Comparison of ENCODE assay signal across 14 mouse cellular contexts in genomic region chr11:70731178-70731577, GRCm38 (mm10). TPM values are rescaled to one million over a fixed set of nuclear protein-coding genes. Genes with fewer than 3 reads are reported as not detected.
DNase-seq lines count a peak whose midpoint lies in the region; ATAC-seq and TF ChIP-seq lines count a peak whose summit lies in the region.
"Had no signal": no experiment of that assay in that cellular context is flagged by ENCODE, and none has a peak within 500 bp of the region (broad histone marks: within the 10 kb centered on the region; RNA-seq: fewer than 3 reads in every experiment).

No protein-coding gene starts in this region.

- H3K9ac ChIP-seq in liver, adult 2 months (ENCODE audit: low read depth, low read length) = peak overlapping the region; percentile 53
- no peak overlapping the region for H3K9ac ChIP-seq in liver, embryonic 12.5 days
- H3K9ac ChIP-seq in hindbrain, embryonic 16.5 days (ENCODE audit: low read depth, low read length) = no peak overlapping the region
- no peak overlapping the region for H3K9ac ChIP-seq in neural tube, embryonic 15.5 days (replicated peaks)
- H3K9ac ChIP-seq: embryonic facial prominence, embryonic 12.5 days; limb, embryonic 12.5 days had no signal

- H3K9me3 ChIP-seq in liver, embryonic 12.5 days (replicated peaks) = no peaks in the 10 kb centered on the region
- no peaks in the 10 kb centered on the region for H3K9me3 ChIP-seq in hindbrain, embryonic 16.5 days (ENCODE audit: control insufficient read depth, low read length)
- H3K9me3 ChIP-seq in neural tube, embryonic 15.5 days (replicated peaks) = no peaks in the 10 kb centered on the region
- H3K9me3 ChIP-seq: embryonic facial prominence, embryonic 12.5 days; limb, embryonic 12.5 days; megakaryocyte, embryonic 14.5 days had no signal

- peak; percentile 35 for DNase-seq in cerebellum, adult 9-11 months
- no peak for DNase-seq in cerebellum, adult 8-10 months
- no peak for DNase-seq in liver, adult 2 months (ENCODE audit: extremely low read depth, low read depth, low spot score)
- no peak for DNase-seq in heart, adult 11 months
- no peak for DNase-seq in retina, postnatal 1 day
- DNase-seq: gastrocnemius, postnatal 14 days; heart, postnatal 36 days; thymus, adult 2 months had no signal

- no peaks in the 10 kb centered on the region for H3K27me3 ChIP-seq in liver, adult 2 months (ENCODE audit: control insufficient read depth, insufficient read depth, low read length)
- H3K27me3 ChIP-seq in liver, embryonic 12.5 days (replicated peaks) = peaks cover 24% of the 10 kb centered on the region
- no peaks in the 10 kb centered on the region for H3K27me3 ChIP-seq in hindbrain, embryonic 16.5 days (replicated peaks; ENCODE audit: control insufficient read depth, insufficient read depth, low read length)
- H3K27me3 ChIP-seq in neural tube, embryonic 15.5 days (replicated peaks) = no peaks in the 10 kb centered on the region
- H3K27me3 ChIP-seq: embryonic facial prominence, embryonic 12.5 days; limb, embryonic 12.5 days had no signal

- 21% methylated on average over 5 of the region's 5 CpGs for WGBS in liver, adult 2 months
- 64% methylated on average over 5 of the region's 5 CpGs for WGBS in liver, embryonic 12.5 days (ENCODE audit: insufficient replicate concordance)
- WGBS in hindbrain, embryonic 16.5 days = 47% methylated on average over 5 of the region's 5 CpGs
- WGBS in neural tube, embryonic 15.5 days = 58% methylated on average over 5 of the region's 5 CpGs

- no peak overlapping the region for H3K4me3 ChIP-seq in liver, adult 2 months (ENCODE audit: insufficient read depth, low read depth, low read length)
- H3K4me3 ChIP-seq in liver, embryonic 12.5 days = no peak overlapping the region
- H3K4me3 ChIP-seq in hindbrain, embryonic 16.5 days (ENCODE audit: low read length) = no peak overlapping the region
- H3K4me3 ChIP-seq in neural tube, embryonic 15.5 days (replicated peaks) = no peak overlapping the region
- H3K4me3 ChIP-seq: embryonic facial prominence, embryonic 12.5 days; limb, embryonic 12.5 days; megakaryocyte, embryonic 14.5 days had no signal

- no peak for ATAC-seq in liver, embryonic 12.5 days
- ATAC-seq in hindbrain, embryonic 16.5 days = peak; percentile 86
- no peak for ATAC-seq in neural tube, embryonic 15.5 days (ENCODE audit: low FRiP score)

- no peaks in the 10 kb centered on the region for H3K79me2 ChIP-seq in liver, adult 2 months (ENCODE audit: control insufficient read depth, insufficient read depth, low read length)

- TF ChIP-seq POLR2A in liver, adult 2 months (IDR thresholded peaks at IDR 0.05; ENCODE audit: extremely low read depth, insufficient read depth, low read length) = no peak

- H3K4me1 ChIP-seq in liver, adult 2 months (ENCODE audit: control insufficient read depth, insufficient read depth, low read length) = peaks cover 25% of the 10 kb centered on the region
- no peaks in the 10 kb centered on the region for H3K4me1 ChIP-seq in liver, embryonic 12.5 days
- no peaks in the 10 kb centered on the region for H3K4me1 ChIP-seq in hindbrain, embryonic 16.5 days (ENCODE audit: control insufficient read depth, insufficient read depth, low read depth, low read length)
- no peaks in the 10 kb centered on the region; the same call in 1 of the 2 replicates for H3K4me1 ChIP-seq in neural tube, embryonic 15.5 days
- H3K4me1 ChIP-seq: embryonic facial prominence, embryonic 12.5 days had no signal

- no peak for TF ChIP-seq CTCF in liver, adult 2 months (IDR thresholded peaks at IDR 0.05; ENCODE audit: low read depth, low read length)

- H3K36me3 ChIP-seq in liver, adult 2 months (ENCODE audit: control insufficient read depth, insufficient read depth, low read length) = peaks cover 19% of the 10 kb centered on the region
- H3K36me3 ChIP-seq in liver, embryonic 12.5 days = peaks cover 27% of the 10 kb centered on the region
- peaks cover 21% of the 10 kb centered on the region for H3K36me3 ChIP-seq in hindbrain, embryonic 16.5 days (ENCODE audit: control insufficient read depth, insufficient read depth, low read length)
- peaks cover 30% of the 10 kb centered on the region for H3K36me3 ChIP-seq in neural tube, embryonic 15.5 days

- peak overlapping the region; percentile 97 for H3K27ac ChIP-seq in liver, adult 2 months (replicated peaks; ENCODE audit: insufficient read depth, low read depth, low read length)
- no peak overlapping the region for H3K27ac ChIP-seq in liver, embryonic 12.5 days
- peak overlapping the region; percentile 48 for H3K27ac ChIP-seq in hindbrain, embryonic 16.5 days (ENCODE audit: low read depth, low read length)
- peak overlapping the region; percentile 61 for H3K27ac ChIP-seq in neural tube, embryonic 15.5 days (replicated peaks)
- H3K27ac ChIP-seq: embryonic facial prominence, embryonic 12.5 days; limb, embryonic 12.5 days had no signal

- H3K4me2 ChIP-seq in liver, embryonic 12.5 days = no peak overlapping the region
- no peak overlapping the region for H3K4me2 ChIP-seq in hindbrain, embryonic 16.5 days (ENCODE audit: low read length)
- no peak overlapping the region for H3K4me2 ChIP-seq in neural tube, embryonic 15.5 days
- H3K4me2 ChIP-seq: embryonic facial prominence, embryonic 12.5 days; limb, embryonic 12.5 days had no signal

RNA-seq across cellular contexts. Expression of gene Kif1c, which starts 30.8 kb away (rescaled TPM):
- total RNA-seq in liver, adult 2 months (2014; rRNA removed) = 50.8 and 60.9 TPM in 2 replicates
- 75.6 and 93.7 TPM in 2 replicates for polyA plus RNA-seq in liver, adult 2 months (2012; rRNA removed)
- 1.0 and 1.1 TPM in 2 replicates for polyA plus RNA-seq in liver, embryonic 12.5 days (2016; fragmentation: Nextera tagmentation; extraction: Ambion mirVana)
- polyA plus RNA-seq in hindbrain, embryonic 16.5 days (2015; fragmentation: Nextera tagmentation; extraction: Ambion mirVana) = 1.3 and 1.6 TPM in 2 replicates
- 1.6 and 1.7 TPM in 2 replicates for polyA plus RNA-seq in neural tube, embryonic 15.5 days (2015; fragmentation: Nextera tagmentation; extraction: Ambion mirVana)

RNA-seq across cellular contexts. Expression of gene Inca1, which starts 31.2 kb away (rescaled TPM):
- total RNA-seq in liver, adult 2 months (2014; rRNA removed) = 14.1 and 18.4 TPM in 2 replicates
- polyA plus RNA-seq in liver, adult 2 months (2012; rRNA removed) = 19.5 and 29.9 TPM in 2 replicates
- 0.41 and 0.97 TPM in 2 replicates for polyA plus RNA-seq in liver, embryonic 12.5 days (2016; fragmentation: Nextera tagmentation; extraction: Ambion mirVana)
- polyA plus RNA-seq in hindbrain, embryonic 16.5 days (2015; fragmentation: Nextera tagmentation; extraction: Ambion mirVana) = 1.2 and 1.4 TPM in 2 replicates
- 1.2 and 1.4 TPM in 2 replicates for polyA plus RNA-seq in neural tube, embryonic 15.5 days (2015; fragmentation: Nextera tagmentation; extraction: Ambion mirVana)

RNA-seq across cellular contexts. Expression of gene Zfp3, which starts 32.8 kb away (rescaled TPM):
- total RNA-seq in liver, adult 2 months (2014; rRNA removed) = 1.8 and 1.9 TPM in 2 replicates
- polyA plus RNA-seq in liver, adult 2 months (2012; rRNA removed) = 0.47 and 0.87 TPM in 2 replicates
- 1.9 and 2.2 TPM in 2 replicates for polyA plus RNA-seq in liver, embryonic 12.5 days (2016; fragmentation: Nextera tagmentation; extraction: Ambion mirVana)
- polyA plus RNA-seq in hindbrain, embryonic 16.5 days (2015; fragmentation: Nextera tagmentation; extraction: Ambion mirVana) = 16.4 and 17.1 TPM in 2 replicates
- polyA plus RNA-seq in neural tube, embryonic 15.5 days (2015; fragmentation: Nextera tagmentation; extraction: Ambion mirVana) = 15.8 and 16.3 TPM in 2 replicates

RNA-seq across cellular contexts. Expression of gene Camta2, which starts 43.3 kb away (rescaled TPM):
- total RNA-seq in liver, adult 2 months (2014; rRNA removed) = 2.3 and 3.0 TPM in 2 replicates
- 14.7 and 16.9 TPM in 2 replicates for polyA plus RNA-seq in liver, adult 2 months (2012; rRNA removed)
- 6.1 and 6.4 TPM in 2 replicates for polyA plus RNA-seq in liver, embryonic 12.5 days (2016; fragmentation: Nextera tagmentation; extraction: Ambion mirVana)
- 26.3 and 31.5 TPM in 2 replicates for polyA plus RNA-seq in hindbrain, embryonic 16.5 days (2015; fragmentation: Nextera tagmentation; extraction: Ambion mirVana)
- polyA plus RNA-seq in neural tube, embryonic 15.5 days (2015; fragmentation: Nextera tagmentation; extraction: Ambion mirVana) = 25.6 and 29.0 TPM in 2 replicates

Comparison
In these comparisons a context has a peak if more than half of its experiments do, and no peak if none do; other contexts are left out.
1. RNA of gene Kif1c, which starts 30.8 kb away (polyA plus RNA-seq): 75.6 to 93.7 TPM in liver, adult 2 months; 1.6 to 1.7 TPM in neural tube, embryonic 15.5 days, 1.3 to 1.6 TPM in hindbrain, embryonic 16.5 days and 1.0 to 1.1 TPM in liver, embryonic 12.5 days; every median in the first group is over 10 times any median in the second.